Mouse (Mus musculus): ENCODE data around the gene Snx17. TPM values are rescaled to one million over a fixed set of nuclear protein-coding genes. Genes with fewer than 3 reads are reported as not detected.
A peak's percentile ranks its signal among the peaks of the same experiment; 100 is the strongest.
"Not testable (repeated sequence)": the region's sequence is repeated elsewhere in the genome, so short reads cannot be mapped to it uniquely, and the experiment has no call there.

Snx17 gene
- polyA plus RNA-seq, 1 experiment from 2014 or later, result 140 TPM

- Histone ChIP-seq H3K4me2 (replicated peaks) (no peak overlapping the region), H3K27me3 (no peaks in the 10 kb centered on the region), H3K4me3 (no peak overlapping the region), H3K9ac (no peak overlapping the region), H3K4me1 (peaks cover 26% of the 10 kb centered on the region), H3K27ac (no peak overlapping the region), H3K36me3 (peaks cover 78% of the 10 kb centered on the region), H3K9me3 (replicated peaks) (peaks cover 6% of the 10 kb centered on the region)
- 94% methylated on average over 19 of the region's 19 CpGs for WGBS
- ATAC-seq (ENCODE audit: low FRiP score), result no peak
These were observed 6.4 kb downstream of the Snx17 start for GRCm38 (mm10) chr5:31199321-31199892.

GRCm38 (mm10) chr5:31199893-31200292 is 6.9 kb downstream of the Snx17 start:
- ATAC-seq (ENCODE audit: low FRiP score), result no peak
- Histone ChIP-seq H3K27me3 (no peaks in the 10 kb centered on the region), H3K9me3 (replicated peaks) (peaks cover 6% of the 10 kb centered on the region), H3K4me3 (no peak overlapping the region), H3K9ac (no peak overlapping the region), H3K27ac (no peak overlapping the region), H3K4me1 (peaks cover 22% of the 10 kb centered on the region), H3K36me3 (peaks cover 78% of the 10 kb centered on the region), H3K4me2 (replicated peaks) (no peak overlapping the region)
- WGBS, result 86% methylated on average over 9 of the region's 9 CpGs

- 90% methylated on average over 27 of the region's 27 CpGs for WGBS
- Histone ChIP-seq H3K4me2 (replicated peaks) (peak overlapping the region; percentile 87), H3K9ac (peak overlapping the region; percentile 20; the same call in 1 of the 2 replicates), H3K36me3 (peaks cover 77% of the 10 kb centered on the region), H3K4me1 (peaks cover 22% of the 10 kb centered on the region), H3K4me3 (peak overlapping the region; percentile 10; the same call in 1 of the 2 replicates), H3K27ac (0 out of 2 replicates have a peak overlapping the region, but pooled peaks have one; percentile 2), H3K9me3 (replicated peaks) (peaks cover 6% of the 10 kb centered on the region), H3K27me3 (no peaks in the 10 kb centered on the region)
- ATAC-seq (ENCODE audit: low FRiP score), result no peak
These were observed 7.3 kb downstream of the Snx17 start for GRCm38 (mm10) chr5:31200327-31200768.

GRCm38 (mm10) chr5:31201042-31201741 is 8.2 kb downstream of the Snx17 start:
- Histone ChIP-seq H3K4me3 (peak overlapping the region; percentile 74), H3K9ac (peak overlapping the region; percentile 91), H3K9me3 (replicated peaks) (peaks cover 6% of the 10 kb centered on the region), H3K27ac (peak overlapping the region; percentile 77), H3K27me3 (no peaks in the 10 kb centered on the region), H3K4me1 (peaks cover 22% of the 10 kb centered on the region), H3K36me3 (peaks cover 78% of the 10 kb centered on the region), H3K4me2 (replicated peaks) (peak overlapping the region; percentile 87)
- ATAC-seq (ENCODE audit: low FRiP score), result no peak
- 21% methylated on average over 13 of the region's 13 CpGs for WGBS

- H3K27ac ChIP-seq, result peak within 1 kb of the TSS; percentile 77
- H3K36me3 ChIP-seq, result peaks cover 76% of the 10 kb centered on the region
- peak; percentile 94 for ATAC-seq (ENCODE audit: low FRiP score)
- peak within 1 kb of the TSS; percentile 87 for H3K4me2 ChIP-seq (replicated peaks)
- peak within 1 kb of the TSS; percentile 91 for H3K9ac ChIP-seq
- peak within 1 kb of the TSS; percentile 74 for H3K4me3 ChIP-seq
- H3K9me3 ChIP-seq (replicated peaks), result peaks cover 6% of the 10 kb centered on the region
- peaks cover 22% of the 10 kb centered on the region for H3K4me1 ChIP-seq
- WGBS, result under 1% methylated on average over 52 of the region's 53 CpGs
- H3K27me3 ChIP-seq, result no peaks in the 10 kb centered on the region
These were observed 8.9 kb downstream of the Snx17 start, which contains the start of gene Zfp513 for GRCm38 (mm10) chr5:31201742-31202590. Gene Zfp513, minus strand, starts transcription at chr5:31202303.

- WGBS, result 80% methylated on average over 7 of the region's 7 CpGs
- Histone ChIP-seq H3K27ac (peak overlapping the region; percentile 77), H3K4me1 (peaks cover 22% of the 10 kb centered on the region), H3K9ac (peak overlapping the region; percentile 48; the same call in 1 of the 2 replicates), H3K36me3 (peaks cover 76% of the 10 kb centered on the region), H3K27me3 (no peaks in the 10 kb centered on the region), H3K4me2 (replicated peaks) (peak overlapping the region; percentile 63), H3K9me3 (replicated peaks) (peaks cover 6% of the 10 kb centered on the region), H3K4me3 (peak overlapping the region; percentile 74)
- ATAC-seq (ENCODE audit: low FRiP score), result no peak
These were observed 9.9 kb downstream of the Snx17 start for GRCm38 (mm10) chr5:31202933-31203332.

- WGBS, result 95% methylated on average over 2 of the region's 2 CpGs
- H3K4me1 ChIP-seq, result peaks cover 22% of the 10 kb centered on the region
These were observed 10.8 kb downstream of the Snx17 start for GRCm38 (mm10) chr5:31203866-31204265.

GRCm38 (mm10) chr5:31204421-31204820 is 11.4 kb downstream of the Snx17 start:
- no peak overlapping the region for H3K4me2 ChIP-seq (replicated peaks)
- peaks cover 6% of the 10 kb centered on the region for H3K9me3 ChIP-seq (replicated peaks)
- ATAC-seq (ENCODE audit: low FRiP score), result no peak
- peaks cover 61% of the 10 kb centered on the region for H3K36me3 ChIP-seq
- no peaks in the 10 kb centered on the region for H3K27me3 ChIP-seq
- H3K27ac ChIP-seq, result no peak overlapping the region
- no peak overlapping the region for H3K4me3 ChIP-seq
- WGBS, result 91% methylated on average over 6 of the region's 6 CpGs
- no peak overlapping the region for H3K9ac ChIP-seq
- peaks cover 22% of the 10 kb centered on the region for H3K4me1 ChIP-seq

More at GRCm38 (mm10) chr5:31203866-31204265, 10.8 kb downstream of the Snx17 start:
- no peaks in the 10 kb centered on the region for H3K27me3 ChIP-seq
- no peak overlapping the region for H3K4me2 ChIP-seq (replicated peaks)
- no peak for ATAC-seq (ENCODE audit: low FRiP score)
- H3K9me3 ChIP-seq (replicated peaks), result peaks cover 6% of the 10 kb centered on the region
- no peak overlapping the region for H3K4me3 ChIP-seq
- H3K9ac ChIP-seq, result no peak overlapping the region
- no peak overlapping the region for H3K27ac ChIP-seq
- peaks cover 67% of the 10 kb centered on the region for H3K36me3 ChIP-seq

GRCm38 (mm10) chr5:31216554-31216953 is 23.5 kb downstream of the Snx17 start:
- not testable (repeated sequence) for H3K4me3 ChIP-seq

GRCm38 (mm10) chr5:31218294-31218693 is 25.3 kb downstream of the Snx17 start:
- Histone ChIP-seq H3K27me3 (no peaks in the 10 kb centered on the region), H3K4me1 (peaks cover 9% of the 10 kb centered on the region), H3K4me2 (replicated peaks) (no peak overlapping the region), H3K36me3 (no peaks in the 10 kb centered on the region), H3K27ac (no peak overlapping the region), H3K9me3 (replicated peaks) (no peaks in the 10 kb centered on the region), H3K4me3 (no peak overlapping the region), H3K9ac (no peak overlapping the region)
- no peak for ATAC-seq (ENCODE audit: low FRiP score)
- WGBS, result 65% methylated on average over 7 of the region's 7 CpGs

More at GRCm38 (mm10) chr5:31216554-31216953, 23.5 kb downstream of the Snx17 start:
- not testable (repeated sequence) for H3K27ac ChIP-seq; H3K4me2 ChIP-seq (replicated peaks); H3K9me3 ChIP-seq (replicated peaks); H3K4me1 ChIP-seq; ATAC-seq (ENCODE audit: low FRiP score); H3K9ac ChIP-seq; H3K36me3 ChIP-seq; H3K27me3 ChIP-seq
- WGBS, result 87% methylated on average over 6 of the region's 6 CpGs

GRCm38 (mm10) chr5:31219070-31219469 is 26.0 kb downstream of the Snx17 start:
- Histone ChIP-seq H3K4me1 (peaks cover 9% of the 10 kb centered on the region), H3K9me3 (replicated peaks) (no peaks in the 10 kb centered on the region), H3K9ac (peak overlapping the region; percentile 18; the same call in 1 of the 2 replicates), H3K4me2 (replicated peaks) (peak overlapping the region; percentile 83), H3K36me3 (no peaks in the 10 kb centered on the region), H3K4me3 (0 out of 2 replicates have a peak overlapping the region, but pooled peaks have one; percentile 97), H3K27me3 (no peaks in the 10 kb centered on the region), H3K27ac (no peak overlapping the region)
- 2% methylated on average over 2 of the region's 2 CpGs for WGBS
- no peak for ATAC-seq (ENCODE audit: low FRiP score)

GRCm38 (mm10) chr5:31219474-31219873 is 26.4 kb downstream of the Snx17 start:
- WGBS, result 2% methylated on average over 11 of the region's 11 CpGs
- Histone ChIP-seq H3K9me3 (replicated peaks) (no peaks in the 10 kb centered on the region), H3K4me2 (replicated peaks) (peak overlapping the region; percentile 83), H3K27ac (peak overlapping the region; percentile 96), H3K9ac (peak overlapping the region; percentile 95), H3K4me1 (peaks cover 9% of the 10 kb centered on the region), H3K27me3 (no peaks in the 10 kb centered on the region), H3K36me3 (no peaks in the 10 kb centered on the region), H3K4me3 (peak overlapping the region; percentile 97)
- ATAC-seq (ENCODE audit: low FRiP score), result no peak
